Mouse (Mus musculus) erythroblast, embryonic 14.5 days (primary cell): ENCODE data around the gene Atp6v1e2.

Source experiments
- GATA1 ChIP-seq: IDR thresholded peaks from 2 replicates; pipeline ENCODE4 v1.6.1; 2012; ENCODE audit warnings: low read length, inconsistent platforms, mixed read lengths
- TAL1 ChIP-seq: IDR thresholded peaks from 3 replicates; pipeline ENCODE4 v1.6.1; 2012; ENCODE audit warnings: low read length, inconsistent platforms, mixed read lengths

DNA sequence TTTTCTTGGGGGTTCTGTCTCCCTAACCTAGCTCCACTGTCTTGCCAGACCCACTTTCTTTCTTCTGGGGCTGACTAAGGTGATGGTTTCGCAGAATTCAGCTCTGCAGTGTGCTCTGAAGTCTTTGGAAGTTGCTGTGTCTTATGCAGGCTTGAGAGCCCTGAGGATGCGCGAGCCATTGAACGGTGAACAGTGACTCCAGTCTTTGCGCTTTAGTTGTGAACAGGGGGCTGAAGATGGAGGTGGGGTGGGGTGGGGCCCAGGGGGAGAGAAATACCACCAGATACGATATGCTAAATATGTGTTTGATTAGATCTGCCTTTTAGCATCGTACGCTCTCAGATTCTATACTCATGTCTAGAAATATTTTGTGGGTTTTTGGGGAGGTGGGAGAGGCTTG lies 17.4 kb upstream of the Atp6v1e2 start:
- no peak for TF ChIP-seq TAL1
- TF ChIP-seq GATA1: no peak
